Mouse (Mus musculus): ENCODE measurements around the gene Rpusd1. TPM values are rescaled to one million over a fixed set of nuclear protein-coding genes. Genes with fewer than 3 reads are reported as not detected.

Gene Rpusd1
- 10 to 100 TPM; 27.0 to 30.0 TPM for total RNA-seq (2021)
- long read RNA-seq, transcript Rpusd1-201 (6 exons, 1,745 nt) = minor isoform, 7 of 44 reads
- long read RNA-seq, transcript Rpusd1-204 (6 exons, 1,761 nt) = minor isoform, 5 of 44 reads
- long read RNA-seq, transcript Rpusd1-202 (5 exons, 1,531 nt) = major isoform, 20 of 44 reads
- long read RNA-seq, partial matches to known transcripts = 7 of 44 reads
- long read RNA-seq, other reads (novel, unspliced or antisense) = 5 of 44 reads

DNA sequence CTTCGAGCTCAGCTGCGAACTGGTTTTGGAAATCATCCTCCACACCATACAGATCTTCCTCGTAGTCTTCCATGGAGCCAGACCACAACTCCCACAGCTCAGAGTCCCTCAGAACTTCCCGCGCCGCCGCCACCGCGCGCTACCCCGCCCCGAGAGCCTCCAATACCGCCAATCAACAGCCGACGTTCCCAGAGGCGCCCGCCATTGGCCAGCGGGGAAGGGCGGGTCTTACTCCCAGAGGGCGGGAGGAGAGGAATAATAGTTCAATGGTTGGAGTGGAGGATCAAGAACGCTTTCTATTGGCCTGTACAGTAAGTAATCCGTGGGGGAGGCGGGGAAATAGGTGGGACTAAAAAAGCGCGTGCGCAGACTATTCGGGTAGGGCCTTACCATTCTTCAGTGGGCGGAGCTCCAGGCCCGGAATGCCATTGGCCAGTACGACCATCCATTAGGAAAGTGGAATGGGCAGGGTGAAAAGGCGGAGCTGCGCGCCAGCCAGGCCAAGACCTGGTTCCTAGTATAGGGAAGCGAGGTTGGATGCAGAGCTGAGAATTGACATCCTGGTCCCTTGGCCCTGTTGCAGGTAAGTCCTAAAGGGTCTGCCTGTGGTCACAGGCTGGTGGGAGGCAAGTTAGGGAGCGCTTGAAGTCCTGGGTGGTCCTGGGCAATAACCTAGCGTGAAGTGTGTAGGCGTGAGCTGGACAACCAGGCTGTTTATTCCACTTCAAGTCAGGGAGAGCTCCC, at the start of gene Rpusd1, which contains the start of gene Chtf18:
TSS of gene Rpusd1 (plus strand) at position 406 of the 744 bp plus-strand sequence.
TSS of gene Chtf18 (minus strand) at position 155 of the 744 bp plus-strand sequence.
- peak; percentile 98 for DNase-seq (ENCODE audit: low spot score in 2 of 2)

DNA sequence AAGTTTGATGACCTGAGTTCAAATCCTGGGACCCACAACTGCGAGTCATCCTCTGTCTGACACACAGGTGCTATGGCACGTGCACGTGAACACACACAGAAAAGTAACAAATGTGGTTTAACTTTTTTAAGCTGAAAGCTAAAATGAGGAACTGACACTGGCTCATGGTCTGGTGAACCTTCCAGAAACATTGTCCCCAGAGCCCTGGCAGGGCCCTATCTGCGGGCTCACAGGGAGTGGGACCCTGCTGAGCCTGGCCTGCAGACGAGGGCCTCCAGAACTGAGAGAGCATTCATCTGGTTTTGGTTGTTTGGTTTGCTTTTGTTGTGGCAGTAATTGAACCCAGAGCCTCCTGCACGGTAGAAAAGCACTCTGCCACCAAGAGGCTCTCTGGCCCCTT, 49.5 kb upstream of the Rpusd1 start:
- no peak for DNase-seq (ENCODE audit: low spot score in 2 of 2)

DNA sequence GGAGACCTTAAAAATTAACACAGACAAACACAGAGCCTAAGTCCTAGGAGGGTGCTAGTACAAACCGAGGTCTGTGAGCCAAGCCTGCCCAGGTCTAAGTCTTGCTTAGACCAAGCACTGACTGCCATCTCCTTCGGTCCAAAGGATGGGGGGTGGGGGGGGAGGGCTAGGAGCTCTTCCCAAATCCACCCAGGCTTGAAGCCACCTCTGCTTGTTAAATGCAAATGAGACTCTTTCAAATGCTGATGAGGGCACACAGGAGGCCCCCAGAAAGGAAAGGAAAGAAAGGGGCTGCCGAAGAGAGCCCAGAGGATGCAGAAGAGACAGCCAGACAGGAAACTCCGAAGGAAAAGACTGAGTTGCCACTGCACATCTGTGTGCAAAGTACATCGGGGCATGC, 47.7 kb upstream of the Rpusd1 start:
- no peak for DNase-seq (ENCODE audit: low spot score in 2 of 2)

DNA sequence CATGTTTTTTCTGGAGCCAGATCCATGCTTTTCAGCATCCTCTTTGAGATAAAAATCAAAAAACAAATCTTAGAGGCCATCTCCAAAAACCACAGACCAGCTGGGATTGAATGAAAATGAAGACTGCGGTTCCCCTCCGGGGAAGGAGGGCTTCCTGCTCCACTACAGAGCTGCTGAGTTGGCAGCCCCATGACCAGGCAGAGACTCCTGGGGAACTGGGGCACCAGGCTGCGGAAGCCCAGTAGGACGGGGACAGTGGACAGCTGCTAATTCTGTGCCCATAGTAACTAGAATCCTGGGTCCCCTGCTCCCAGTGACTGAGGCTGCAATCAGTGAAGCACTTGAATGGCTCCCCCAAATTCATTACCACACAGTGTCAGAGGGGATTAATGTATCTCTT, 45.8 kb upstream of the Rpusd1 start:
- DNase-seq (ENCODE audit: low spot score in 2 of 2) = no peak

DNA sequence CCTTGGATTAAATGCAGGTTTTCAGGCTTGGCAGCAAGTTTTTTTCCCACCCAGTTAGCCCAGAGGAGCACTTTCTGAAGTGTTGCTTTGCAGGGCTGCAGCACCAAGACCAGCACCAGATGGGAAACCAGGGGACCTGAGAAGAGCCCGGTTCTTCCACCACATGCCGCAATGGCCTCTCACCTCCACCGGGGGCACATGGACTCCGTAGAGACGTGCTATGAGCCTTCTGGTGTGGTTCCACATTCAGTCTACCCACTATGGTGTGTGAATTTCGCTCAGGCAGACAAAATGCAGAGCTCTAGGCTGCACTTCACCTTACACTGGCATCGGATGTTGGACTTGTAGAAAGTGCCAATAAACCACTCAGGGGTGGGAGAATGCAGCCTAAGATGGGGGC, 41.1 kb upstream of the Rpusd1 start:
- no peak for DNase-seq (ENCODE audit: low spot score in 2 of 2)

DNA sequence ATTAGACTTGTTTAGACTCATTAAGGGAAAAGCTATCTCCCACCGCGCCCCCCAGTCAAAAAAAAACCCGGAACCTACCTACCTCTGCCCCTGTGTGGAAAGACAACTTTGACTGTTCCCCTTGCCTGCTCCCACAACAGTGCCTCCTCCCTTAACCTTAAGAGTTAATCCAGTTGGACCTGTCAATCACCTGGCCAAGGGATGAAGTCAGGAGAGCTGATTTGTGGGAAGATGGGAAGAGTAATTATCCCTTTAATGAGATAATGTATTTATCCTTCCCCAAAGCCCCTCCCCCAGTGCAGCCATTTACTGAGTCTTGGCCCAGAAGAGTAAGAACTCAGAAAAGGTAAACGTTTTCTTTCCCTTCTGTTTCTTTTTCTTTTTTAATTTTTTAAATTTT, 38.5 kb upstream of the Rpusd1 start:
- no peak for DNase-seq (ENCODE audit: low spot score in 2 of 2)

DNA sequence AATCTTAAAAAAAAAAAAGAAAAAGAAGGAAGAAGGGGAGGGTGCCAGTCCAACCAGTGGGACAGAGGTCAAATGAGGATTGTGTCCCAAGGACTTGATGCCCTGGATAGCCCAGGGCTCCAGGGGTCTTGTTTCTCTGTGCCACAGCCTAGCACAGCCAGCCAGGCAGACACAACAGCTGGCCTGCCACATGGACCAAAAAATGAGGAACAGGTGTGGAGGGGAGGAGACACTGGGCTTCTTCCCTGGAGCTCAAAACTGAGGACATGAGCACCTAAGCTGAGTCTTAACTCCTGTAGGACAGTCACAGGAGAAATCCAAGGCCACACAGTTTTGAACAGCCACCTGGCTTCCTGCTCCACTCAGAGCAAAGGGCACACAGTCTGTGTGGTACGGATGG, 31.2 kb upstream of the Rpusd1 start:
- no peak for DNase-seq (ENCODE audit: low spot score in 2 of 2)

DNA sequence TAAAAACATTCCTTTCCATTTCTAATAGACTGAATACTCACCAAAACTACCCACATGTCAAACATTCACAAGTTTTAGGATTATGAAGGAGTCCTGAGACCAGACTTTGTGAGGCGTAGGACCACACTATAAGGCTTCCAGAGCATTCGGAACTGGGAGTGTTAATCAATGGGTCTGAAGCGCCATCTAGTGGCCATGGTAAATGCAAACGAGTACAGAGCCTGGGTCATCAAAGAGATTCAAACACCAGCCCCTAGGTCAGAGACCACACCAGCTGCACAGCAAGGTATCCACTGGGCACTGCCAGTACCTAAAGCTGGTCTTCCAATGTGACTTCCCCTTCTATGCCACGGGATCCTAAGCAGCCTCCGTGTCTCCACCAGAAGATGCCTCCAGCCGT, 29.0 kb upstream of the Rpusd1 start:
- peak; percentile 89 to 90 for DNase-seq (ENCODE audit: low spot score in 2 of 2)

DNA sequence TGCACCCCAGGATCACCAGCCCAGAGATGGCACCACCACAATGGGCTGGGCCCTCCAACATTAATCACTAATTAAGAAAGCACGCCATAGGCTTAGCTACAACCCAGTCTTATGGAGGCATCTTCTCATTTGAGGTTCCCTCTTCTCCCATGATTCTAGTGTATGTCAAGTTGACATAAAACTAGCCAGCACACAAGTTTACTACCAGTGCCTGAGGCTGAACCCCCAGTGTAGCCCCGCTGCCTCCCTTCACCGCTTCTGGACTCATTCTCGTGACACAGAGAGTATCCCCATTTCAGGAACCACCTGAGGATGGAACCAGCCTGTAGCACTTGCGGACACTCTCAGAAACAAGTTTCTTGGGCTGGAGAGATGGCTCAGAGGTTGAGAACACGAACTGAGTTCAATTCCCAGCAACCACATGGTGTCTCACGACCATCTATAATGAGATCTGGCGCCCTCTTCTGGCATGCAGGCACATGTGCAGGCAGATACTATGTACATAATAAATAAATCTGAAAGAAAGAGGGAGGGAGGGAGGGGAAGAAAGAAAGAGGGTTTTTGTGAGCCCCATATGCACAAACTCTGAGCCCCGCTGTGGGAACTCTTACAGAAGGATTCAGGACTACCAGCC, 26.5 kb upstream of the Rpusd1 start:
- DNase-seq (ENCODE audit: low spot score in 2 of 2) = no peak

DNA sequence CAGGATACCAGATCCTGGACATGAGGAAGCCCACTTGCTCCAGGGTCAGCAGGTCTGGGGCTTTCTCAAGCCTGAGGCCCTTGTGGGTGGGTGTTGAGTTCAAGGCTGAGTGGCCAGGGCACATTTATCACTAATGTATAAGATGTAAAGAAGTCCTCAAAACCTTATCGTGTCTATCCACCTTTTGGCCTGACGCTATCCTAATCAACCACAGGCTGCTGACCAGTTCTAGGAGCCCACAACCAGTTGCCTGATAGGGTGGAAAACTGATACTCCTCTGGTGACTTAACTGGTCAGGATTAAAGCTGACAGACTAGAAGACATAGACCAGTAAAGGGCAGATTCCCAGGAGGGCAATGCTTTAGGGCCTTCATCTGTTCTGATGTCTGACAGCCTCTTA, 17.5 kb upstream of the Rpusd1 start:
- no peak for DNase-seq (ENCODE audit: low spot score in 2 of 2)

DNA sequence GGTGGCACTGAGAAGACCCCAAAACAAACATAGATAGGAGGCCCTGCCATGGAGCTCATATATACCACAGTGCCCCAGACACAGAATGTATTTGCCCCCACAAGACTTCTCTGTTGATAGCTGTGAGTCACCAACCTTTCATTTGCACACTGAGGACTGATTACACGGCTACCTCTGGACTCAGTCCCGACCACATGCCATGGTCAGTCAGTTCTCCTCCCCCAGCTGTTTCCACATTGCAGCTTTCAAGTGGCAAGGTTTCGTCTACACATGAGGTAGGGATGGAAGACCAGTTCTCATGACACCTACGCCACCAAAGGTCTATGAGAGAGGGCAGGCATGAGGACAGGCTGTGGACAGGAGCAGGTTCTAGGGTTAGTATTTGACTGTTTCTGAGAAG, 16.3 kb upstream of the Rpusd1 start:
- DNase-seq (ENCODE audit: low spot score in 2 of 2) = no peak

DNA sequence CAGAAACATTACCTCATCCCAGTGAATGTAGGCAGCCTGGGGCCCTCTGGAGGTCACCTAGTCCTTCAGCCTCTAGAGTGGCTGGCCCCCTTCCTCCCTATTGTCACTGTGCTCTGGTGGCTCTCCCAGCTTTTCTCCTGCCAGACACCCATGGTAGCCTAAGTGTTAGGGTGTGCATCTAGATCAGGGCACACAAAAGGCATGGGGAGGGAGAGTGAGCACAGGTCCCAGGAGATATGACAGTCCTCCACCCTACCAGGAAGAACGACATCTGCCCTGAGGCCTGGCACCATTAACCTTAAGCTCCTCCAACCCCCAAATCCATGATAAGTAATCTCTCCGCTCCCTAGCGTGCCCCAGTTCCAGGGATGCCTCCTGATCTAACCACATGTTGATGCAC, 11.8 kb upstream of the Rpusd1 start:
- no peak for DNase-seq (ENCODE audit: low spot score in 2 of 2)

DNA sequence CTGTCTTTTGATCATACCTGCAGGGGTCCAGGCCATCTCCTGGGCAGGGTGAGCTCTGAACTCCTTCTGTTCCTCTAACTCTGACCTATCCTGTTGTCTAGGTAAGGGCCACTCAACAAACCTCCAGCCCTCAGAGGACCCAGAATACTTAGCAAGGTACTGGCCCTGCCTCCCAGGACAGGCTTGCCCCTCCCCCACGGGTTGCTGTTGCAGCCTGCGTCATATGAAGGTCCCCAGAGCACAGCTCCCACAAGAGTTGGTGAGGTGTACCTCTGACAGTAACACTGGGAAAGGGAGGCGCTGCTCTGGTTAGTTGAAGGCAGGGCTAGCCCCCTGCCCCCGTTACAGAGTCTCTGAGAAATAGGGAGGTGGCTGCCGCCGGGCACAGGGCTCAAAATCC, 11.3 kb upstream of the Rpusd1 start:
- DNase-seq (ENCODE audit: low spot score in 2 of 2) = no peak

DNA sequence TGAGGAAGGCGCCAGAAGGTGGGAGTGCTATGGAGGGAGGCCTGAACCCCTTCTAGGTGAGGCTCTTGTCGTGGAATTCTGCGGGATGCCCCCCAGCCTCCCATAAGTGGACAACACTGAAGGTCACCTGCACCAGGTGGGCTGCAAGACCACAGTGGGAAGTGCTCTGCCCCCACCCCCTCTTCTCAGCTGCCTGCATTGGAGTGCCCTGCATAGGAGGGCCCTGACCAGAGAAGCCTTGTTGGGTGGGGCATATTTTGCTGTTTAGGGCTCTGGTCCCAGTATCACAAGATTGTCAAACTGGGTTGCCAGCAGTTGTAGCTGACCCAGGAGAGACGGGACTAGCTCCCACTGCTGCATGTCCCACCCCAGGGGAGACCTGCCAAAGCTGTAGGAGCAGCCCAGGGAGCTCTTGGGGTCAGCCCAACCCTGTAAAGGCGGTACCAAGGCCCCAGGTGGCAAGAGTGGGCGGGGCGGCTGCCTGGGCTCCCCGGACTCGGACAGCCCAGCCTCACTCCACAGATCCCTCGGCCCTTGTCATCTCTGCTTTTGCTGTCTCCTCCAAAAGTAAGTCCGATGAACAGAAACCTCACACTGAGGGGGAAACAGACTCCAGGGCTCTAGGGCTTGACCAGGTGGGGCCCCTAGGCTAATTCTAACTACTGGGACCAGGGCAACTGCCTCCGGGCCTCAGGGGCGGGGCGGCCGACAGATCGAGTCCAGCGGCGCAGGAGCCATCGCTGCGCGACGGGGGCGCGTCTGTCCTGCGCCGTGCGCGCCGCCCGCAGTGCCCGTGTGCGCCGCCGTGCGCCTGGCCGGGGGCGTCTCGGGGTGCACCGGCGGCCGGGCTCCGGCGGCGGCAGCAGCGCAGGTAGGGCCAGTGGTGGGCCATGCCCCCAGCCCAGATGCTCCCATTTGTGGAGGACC, 10.5 kb upstream of the Rpusd1 start, which contains the start of gene Gng13:
TSS of gene Gng13 (plus strand) at position 461 of the 927 bp plus-strand sequence.
- no peak for DNase-seq (ENCODE audit: low spot score in 2 of 2)

DNA sequence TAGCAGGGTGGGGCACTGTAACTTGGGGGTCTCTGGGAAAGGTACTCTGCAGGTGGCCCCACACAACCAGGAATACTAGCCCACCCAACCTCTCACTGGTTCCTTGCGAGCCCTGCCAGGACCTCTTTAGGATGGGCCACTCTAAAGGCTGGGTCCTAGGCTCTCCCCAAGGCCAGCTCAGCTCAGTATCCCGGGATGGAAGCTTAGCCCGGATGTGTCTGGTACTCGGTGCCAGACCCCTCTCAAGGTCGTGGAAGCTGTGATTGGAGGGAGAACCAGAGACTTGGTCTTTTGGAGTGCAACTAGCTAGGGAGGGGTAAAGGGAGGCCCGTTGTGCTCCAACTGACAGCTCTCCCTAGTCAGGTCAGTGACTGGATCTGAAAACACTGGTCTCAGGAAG, 9.8 kb upstream of the Rpusd1 start:
- no peak for DNase-seq (ENCODE audit: low spot score in 2 of 2)

DNA sequence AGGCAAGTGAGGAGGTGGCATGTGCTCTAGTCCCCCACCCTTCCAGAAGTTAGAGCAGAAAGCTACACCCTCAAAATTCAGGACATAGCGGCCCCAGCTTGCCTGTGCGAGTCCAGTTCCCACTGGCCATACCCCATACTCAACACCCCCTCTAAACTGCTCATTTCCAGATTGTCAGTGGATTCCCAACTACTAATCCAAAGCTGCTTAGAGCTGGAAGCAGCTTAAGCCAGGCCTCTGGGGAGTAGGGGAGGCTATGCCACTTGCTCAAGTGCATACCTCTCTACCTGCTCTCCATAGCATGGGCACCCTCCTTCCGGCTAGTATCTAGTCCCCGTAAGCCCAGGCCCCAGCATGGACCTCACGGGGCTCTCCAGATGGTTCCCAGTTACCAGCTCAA, 6.0 kb upstream of the Rpusd1 start:
- DNase-seq (ENCODE audit: low spot score in 2 of 2) = no peak

DNA sequence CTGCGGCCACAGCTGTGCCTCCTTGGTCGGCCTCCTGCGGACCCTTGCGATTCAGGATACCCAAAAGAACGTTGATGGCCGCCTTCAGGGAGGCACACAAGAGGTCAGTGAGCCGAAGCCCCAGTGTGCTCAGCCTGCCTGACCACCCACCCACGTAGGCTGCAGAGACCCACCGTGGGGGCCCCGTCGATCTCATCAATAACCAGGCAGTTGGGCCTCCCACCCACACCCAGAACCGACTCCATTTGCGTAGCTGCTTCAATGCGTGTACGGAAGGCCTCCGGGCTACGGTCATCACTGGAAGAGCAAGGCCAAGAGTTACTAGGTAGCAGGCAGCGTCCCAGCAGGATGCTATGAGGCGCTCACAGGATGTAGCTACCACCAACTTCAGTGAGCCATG, 4.0 kb upstream of the Rpusd1 start:
- no peak for DNase-seq (ENCODE audit: low spot score in 2 of 2)

DNA sequence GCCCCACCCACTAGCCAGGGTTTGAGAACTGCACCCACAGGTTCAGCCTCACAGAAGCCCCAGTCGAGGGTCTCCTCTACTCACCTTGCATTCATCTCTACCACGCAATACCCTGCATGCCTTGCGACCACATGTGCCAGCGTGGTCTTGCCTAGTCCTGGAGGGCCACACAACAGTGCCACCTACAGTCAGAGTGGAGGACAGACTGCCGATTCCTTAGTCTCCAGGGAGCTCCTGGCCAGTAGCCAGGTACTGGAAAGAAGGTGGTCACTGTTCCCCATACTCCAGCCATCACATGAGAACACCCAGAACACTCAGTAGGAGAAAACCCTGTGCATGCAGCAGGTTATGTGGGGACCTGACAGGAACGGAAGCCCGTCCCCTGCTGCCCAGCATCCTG, 3.6 kb upstream of the Rpusd1 start:
- DNase-seq (ENCODE audit: low spot score in 2 of 2) = no peak

DNA sequence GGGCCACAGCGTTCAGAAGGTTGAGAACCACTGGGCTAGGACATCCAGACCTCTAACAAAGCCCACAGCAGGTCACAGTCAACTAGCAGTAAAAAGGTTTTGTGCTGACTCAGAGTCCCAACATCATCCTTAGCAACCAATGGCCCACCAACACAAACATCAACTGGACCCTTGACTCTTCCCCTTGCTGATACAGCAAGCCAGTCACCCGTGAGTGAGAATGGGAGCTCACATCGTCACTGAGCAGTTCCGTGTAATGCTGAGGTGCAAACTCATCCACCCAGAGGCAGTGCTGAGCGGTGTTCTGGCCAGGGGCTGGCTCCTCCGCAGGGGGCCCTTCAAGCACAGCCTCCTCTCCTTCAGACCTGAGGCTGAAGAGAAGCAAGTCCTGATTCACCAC, 2.2 kb upstream of the Rpusd1 start:
- DNase-seq (ENCODE audit: low spot score in 2 of 2) = no peak

DNA sequence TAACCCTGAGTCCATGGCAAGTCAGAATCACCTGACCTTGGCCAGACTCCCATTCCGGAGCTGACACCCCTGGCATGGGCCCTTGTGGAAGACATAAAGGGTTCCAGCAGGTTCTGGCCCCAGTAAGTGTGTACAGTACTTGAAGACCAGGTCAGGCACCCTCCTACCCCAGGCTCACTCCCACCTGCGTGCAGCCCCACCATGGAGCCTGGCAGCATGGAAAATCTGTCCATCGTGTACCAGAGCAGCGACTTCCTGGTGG, 470 bp downstream of the Rpusd1 start:
- peak in 1 of 2 experiments; percentile 48 for DNase-seq (ENCODE audit: low spot score in 2 of 2)

DNA sequence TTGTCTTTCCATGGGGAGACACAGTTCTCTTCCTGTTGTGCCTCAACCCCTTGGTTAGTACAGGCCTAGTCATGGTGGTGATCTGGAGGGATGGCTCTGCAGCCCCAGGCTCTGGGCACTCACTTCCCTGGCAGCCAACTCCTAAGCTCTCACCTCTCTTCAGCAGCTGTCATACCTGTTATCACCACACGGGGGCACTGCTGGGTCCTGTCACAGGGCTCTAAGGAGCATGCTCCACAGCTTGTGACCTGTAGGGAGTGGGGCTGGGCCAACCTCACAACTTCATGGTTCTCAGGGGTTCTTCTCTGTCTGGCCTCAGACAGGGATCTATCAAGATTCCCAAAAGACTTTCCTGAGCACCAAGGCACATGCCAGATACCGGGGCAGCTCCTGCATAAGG, 4.6 kb downstream of the Rpusd1 start:
- DNase-seq (ENCODE audit: low spot score in 2 of 2) = peak; percentile 91 to 92

DNA sequence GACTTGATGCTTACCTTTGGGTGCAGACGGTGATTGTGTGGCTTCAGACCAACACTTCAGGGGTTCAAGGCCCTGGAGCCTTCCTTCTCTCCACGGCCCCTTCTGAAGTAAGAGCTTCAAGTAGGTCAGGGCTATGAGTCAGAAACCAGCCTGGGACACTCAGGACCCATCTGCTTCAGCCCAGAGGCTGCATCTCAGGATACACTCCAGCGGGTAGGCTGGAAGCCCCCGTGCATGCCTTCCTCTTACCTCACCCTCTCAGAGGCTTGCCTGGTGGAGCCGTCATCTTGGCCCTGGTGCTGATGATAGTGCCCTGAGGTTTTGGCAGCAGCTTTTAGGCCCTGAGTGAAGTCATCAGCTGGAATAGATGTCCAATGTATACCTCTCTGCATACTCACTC, 7.8 kb downstream of the Rpusd1 start:
- DNase-seq (ENCODE audit: low spot score in 2 of 2) = no peak

Measured in layer of hippocampus, postnatal 10 days (tissue).